14 mouse cellular contexts compared by ENCODE assay signal in the genomic region with DNA sequence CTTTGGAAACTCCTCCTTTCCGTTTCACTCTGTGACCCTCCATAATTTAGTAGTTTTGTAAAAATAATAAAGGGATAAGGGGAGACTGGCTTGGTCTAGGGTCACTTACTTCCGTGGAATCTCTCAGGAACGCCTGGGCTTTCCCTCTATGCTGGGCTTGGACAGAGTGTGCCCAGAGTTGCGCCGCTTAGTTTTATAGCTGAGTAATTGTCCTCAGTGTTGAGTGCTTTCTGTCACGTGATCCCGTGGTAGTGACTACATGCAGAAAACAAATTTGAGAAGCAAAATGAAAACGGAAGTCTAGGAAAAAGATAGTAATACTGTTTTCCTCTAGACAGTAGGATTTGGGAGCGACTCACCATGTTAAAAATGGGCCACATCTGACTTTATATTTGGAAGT.
"Had no signal": no experiment of that assay in that cellular context is flagged by ENCODE, and none has a peak within 500 bp of the region (broad histone marks: within the 10 kb centered on the region; RNA-seq: fewer than 3 reads in every experiment).

No protein-coding gene starts in this region.

- H3K36me3 ChIP-seq: limb, embryonic 12.5 days; liver, embryonic 15.5 days; midbrain, embryonic 13.5 days; neural tube, embryonic 12.5 days had no signal

- H3K27ac ChIP-seq: limb, embryonic 12.5 days; liver, embryonic 15.5 days; midbrain, embryonic 13.5 days; neural tube, embryonic 12.5 days had no signal

- DNase-seq: kidney, adult 11 months; layer of hippocampus, adult 9-11 months; layer of hippocampus, postnatal 36 days; liver; lung, adult 2 months; lung, postnatal 36 days; spleen, adult 18-20 months; thymus, adult 18-20 months; thymus, postnatal 25 days had no signal

- H3K4me1 ChIP-seq: limb, embryonic 12.5 days; liver, embryonic 15.5 days; neural tube, embryonic 12.5 days had no signal

- H3K4me2 ChIP-seq: limb, embryonic 12.5 days; liver, embryonic 15.5 days; midbrain, embryonic 13.5 days; neural tube, embryonic 12.5 days had no signal

- H3K9me3 ChIP-seq: limb, embryonic 12.5 days; liver, embryonic 15.5 days; midbrain, embryonic 13.5 days; neural tube, embryonic 12.5 days had no signal

- ATAC-seq: lung, postnatal 0 days; midbrain, embryonic 13.5 days had no signal

- H3K4me3 ChIP-seq: limb, embryonic 12.5 days; liver, embryonic 15.5 days; midbrain, embryonic 13.5 days; neural tube, embryonic 12.5 days had no signal

- H3K9ac ChIP-seq: limb, embryonic 12.5 days; liver, embryonic 15.5 days; midbrain, embryonic 13.5 days; neural tube, embryonic 12.5 days had no signal

- H3K27me3 ChIP-seq: limb, embryonic 12.5 days; liver, embryonic 15.5 days; midbrain, embryonic 13.5 days; neural tube, embryonic 12.5 days had no signal
